Mouse (Mus musculus): ENCODE data around the gene Ctu2.

DNA sequence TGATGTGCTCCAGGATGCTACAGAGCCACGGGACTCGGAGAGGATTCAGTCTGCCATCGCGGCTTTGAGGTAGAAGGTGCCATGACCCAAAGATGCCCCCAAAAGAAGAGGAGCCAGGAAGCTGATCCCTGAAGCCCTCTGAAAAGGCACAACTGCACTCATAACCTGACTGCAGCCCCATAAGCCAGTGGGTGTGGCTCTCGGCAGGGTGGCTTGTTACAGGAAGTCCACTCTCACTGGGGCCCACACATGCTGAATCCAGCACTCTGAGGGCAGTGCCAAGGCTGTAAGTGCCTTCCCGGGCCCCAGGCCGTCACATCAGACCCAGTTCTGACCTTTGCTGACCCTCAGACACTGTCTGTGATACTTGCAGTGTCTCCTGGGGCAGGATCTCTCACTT, 36.4 kb downstream of the Ctu2 start:
- TF ChIP-seq CTCF (IDR thresholded peaks at IDR 0.05; ENCODE audit: insufficient read depth, low read length): no peak
- no peak for TF ChIP-seq POLR2A (IDR thresholded peaks at IDR 0.05; ENCODE audit: borderline replicate concordance, extremely low read depth, low read depth, low read length)
